Mouse (Mus musculus) C2C12 (cell line): Measurements from ENCODE around the gene A630001G21Rik. TPM values are rescaled to one million over a fixed set of nuclear protein-coding genes. Genes with fewer than 3 reads are reported as not detected.

Experiments used
- H3K27me3 ChIP-seq: one replicate; pipeline ENCODE4 v1.6.1; 2011; ENCODE audit not compliant: control insufficient read depth, insufficient read depth, insufficient read length
- H3K36me3 ChIP-seq: one replicate; pipeline ENCODE4 v1.6.1; 2011; ENCODE audit not compliant: control insufficient read depth, insufficient read depth
- H3K4me3 ChIP-seq: one replicate; pipeline ENCODE4 v1.5.1; 2011; ENCODE audit warnings: mild to moderate bottlenecking, control low read depth; ENCODE audit not compliant: poor library complexity, insufficient read depth, severe bottlenecking
- H3K79me2 ChIP-seq: one replicate; pipeline ENCODE4 v1.6.1; 2011; ENCODE audit not compliant: control insufficient read depth, insufficient read depth
- H3K79me3 ChIP-seq: one replicate; pipeline ENCODE4 v1.6.1; 2011; ENCODE audit warnings: low read depth, control low read depth
- H3ac ChIP-seq: one replicate; pipeline ENCODE3; 2011; ENCODE audit warnings: low read depth; ENCODE audit not compliant: control insufficient read depth, insufficient read length
- CEBPB ChIP-seq: IDR thresholded peaks from one replicate; pipeline ENCODE4 v1.6.1; 2011; ENCODE audit warnings: low read depth, mild to moderate bottlenecking, control low read depth, moderate library complexity
- CTCF ChIP-seq: IDR thresholded peaks from one replicate; pipeline ENCODE4 v1.5.1; 2011; ENCODE audit not compliant: control insufficient read depth, insufficient read depth, insufficient read length
- FOSL1 ChIP-seq: IDR thresholded peaks from one replicate; pipeline ENCODE4 v1.8.0; 2011; ENCODE audit warnings: mild to moderate bottlenecking, low read length; ENCODE audit not compliant: poor library complexity, insufficient read depth, severe bottlenecking
- MAX ChIP-seq: IDR thresholded peaks from one replicate; pipeline ENCODE4 v1.6.1; 2011; ENCODE audit warnings: mild to moderate bottlenecking, control low read depth
- MYOD1 ChIP-seq: IDR thresholded peaks from one replicate; pipeline ENCODE4 v1.6.1; 2011; ENCODE audit warnings: low read depth; ENCODE audit not compliant: control insufficient read depth, insufficient read length
- MYOG ChIP-seq: IDR thresholded peaks from one replicate; pipeline ENCODE4 v1.6.1; 2011; ENCODE audit not compliant: control insufficient read depth, insufficient read length; ENCODE audit errors: extremely low read depth
- USF1 ChIP-seq: IDR thresholded peaks from one replicate; pipeline ENCODE4 v1.6.1; 2011; ENCODE audit warnings: low read depth, mild to moderate bottlenecking, control low read depth, moderate library complexity
- polyA plus RNA-seq: library from polyadenylated mRNA; unstranded; fragments of >200 nt; fragmentation: generic; extraction: Trizol; gene quantifications from one replicate; pipeline ENCODE4 v1.2.1, GENCODE M21; 2012; ENCODE audit warnings: missing spikeins

A630001G21Rik gene
- polyA plus RNA-seq, 1 experiment: 0.08 TPM

GRCm38 (mm10) chr1:85746511-85746910, 31.9 kb downstream of the A630001G21Rik start:
- Histone ChIP-seq H3K79me3 (no peaks in the 10 kb centered on the region), H3K27me3 (no peaks in the 10 kb centered on the region), H3ac (no peak overlapping the region), H3K79me2 (no peaks in the 10 kb centered on the region), H3K4me3 (no peak overlapping the region), H3K36me3 (no peaks in the 10 kb centered on the region)
- no peak for TF ChIP-seq CEBPB
- no peak for TF ChIP-seq MYOD1
- TF ChIP-seq MAX: no peak
- TF ChIP-seq CTCF: no peak
- no peak for TF ChIP-seq FOSL1
- TF ChIP-seq USF1: no peak
- TF ChIP-seq MYOG: no peak

GRCm38 (mm10) chr1:85744539-85744938, 33.9 kb downstream of the A630001G21Rik start:
- TF ChIP-seq CEBPB: no peak
- TF ChIP-seq FOSL1: no peak
- TF ChIP-seq CTCF: no peak
- no peak for TF ChIP-seq USF1
- TF ChIP-seq MYOD1: no peak
- TF ChIP-seq MYOG: no peak
- no peak for TF ChIP-seq MAX
- H3K79me3 ChIP-seq: no peaks in the 10 kb centered on the region
- H3K79me2 ChIP-seq: no peaks in the 10 kb centered on the region
- H3K4me3 ChIP-seq: no peak overlapping the region
- no peaks in the 10 kb centered on the region for H3K36me3 ChIP-seq
- no peak overlapping the region for H3ac ChIP-seq
- no peaks in the 10 kb centered on the region for H3K27me3 ChIP-seq

- H3K79me2 ChIP-seq: no peaks in the 10 kb centered on the region
- H3K27me3 ChIP-seq: no peaks in the 10 kb centered on the region
- no peaks in the 10 kb centered on the region for H3K79me3 ChIP-seq
- H3K36me3 ChIP-seq: no peaks in the 10 kb centered on the region
- H3ac ChIP-seq: no peak overlapping the region
- H3K4me3 ChIP-seq: no peak overlapping the region
- TF ChIP-seq MAX: no peak
- no peak for TF ChIP-seq CEBPB
- no peak for TF ChIP-seq FOSL1
- TF ChIP-seq CTCF: no peak
- TF ChIP-seq MYOG: no peak
- no peak for TF ChIP-seq USF1
- TF ChIP-seq MYOD1: no peak
Measured at GRCm38 (mm10) chr1:85742916-85743505, 35.4 kb downstream of the A630001G21Rik start.

- H3K36me3 ChIP-seq: no peaks in the 10 kb centered on the region
Measured at GRCm38 (mm10) chr1:85742333-85742732, 36.1 kb downstream of the A630001G21Rik start.

GRCm38 (mm10) chr1:85740923-85741322, 37.5 kb downstream of the A630001G21Rik start:
- H3K27me3 ChIP-seq: no peaks in the 10 kb centered on the region

More at GRCm38 (mm10) chr1:85742333-85742732, 36.1 kb downstream of the A630001G21Rik start:
- no peaks in the 10 kb centered on the region for H3K79me2 ChIP-seq
- no peak overlapping the region for H3ac ChIP-seq
- TF ChIP-seq CEBPB: no peak
- no peak for TF ChIP-seq MAX
- no peak for TF ChIP-seq CTCF
- no peak for TF ChIP-seq FOSL1
- TF ChIP-seq MYOD1: no peak
- TF ChIP-seq USF1: no peak
- TF ChIP-seq MYOG: no peak
- H3K27me3 ChIP-seq: no peaks in the 10 kb centered on the region
- H3K4me3 ChIP-seq: no peak overlapping the region
- H3K79me3 ChIP-seq: no peaks in the 10 kb centered on the region

GRCm38 (mm10) chr1:85739819-85740218, 38.6 kb downstream of the A630001G21Rik start:
- Histone ChIP-seq H3K79me3 (no peaks in the 10 kb centered on the region), H3K36me3 (no peaks in the 10 kb centered on the region), H3ac (no peak overlapping the region), H3K4me3 (no peak overlapping the region), H3K27me3 (no peaks in the 10 kb centered on the region), H3K79me2 (no peaks in the 10 kb centered on the region)
- TF ChIP-seq USF1 (no peak), FOSL1 (no peak), CEBPB (no peak), MYOG (no peak)

More at GRCm38 (mm10) chr1:85740923-85741322, 37.5 kb downstream of the A630001G21Rik start:
- no peak overlapping the region for H3ac ChIP-seq
- H3K79me2 ChIP-seq: no peaks in the 10 kb centered on the region
- no peaks in the 10 kb centered on the region for H3K36me3 ChIP-seq
- H3K79me3 ChIP-seq: no peaks in the 10 kb centered on the region
- no peak overlapping the region for H3K4me3 ChIP-seq
- TF ChIP-seq MYOD1 (no peak), MYOG (no peak), CTCF (no peak), MAX (no peak), FOSL1 (no peak), CEBPB (no peak), USF1 (no peak)
